Mouse (Mus musculus) embryonic fibroblast, embryonic 13.5 days (primary cell): Measurements from ENCODE around the gene Ankrd60.
A peak's percentile ranks its signal among the peaks of the same experiment; 100 is the strongest.

Experiments
- CTCF ChIP-seq: IDR thresholded peaks from 2 replicates; pipeline ENCODE4 v1.5.1; 2011; ENCODE audit warnings: mild to moderate bottlenecking, control low read depth, low read length, moderate library complexity, borderline replicate concordance; ENCODE audit not compliant: insufficient read depth
- POLR2A ChIP-seq: IDR thresholded peaks from 2 replicates; pipeline ENCODE4 v1.6.1; 2011; ENCODE audit warnings: low read depth, mild to moderate bottlenecking, control low read depth, low read length, moderate library complexity

DNA sequence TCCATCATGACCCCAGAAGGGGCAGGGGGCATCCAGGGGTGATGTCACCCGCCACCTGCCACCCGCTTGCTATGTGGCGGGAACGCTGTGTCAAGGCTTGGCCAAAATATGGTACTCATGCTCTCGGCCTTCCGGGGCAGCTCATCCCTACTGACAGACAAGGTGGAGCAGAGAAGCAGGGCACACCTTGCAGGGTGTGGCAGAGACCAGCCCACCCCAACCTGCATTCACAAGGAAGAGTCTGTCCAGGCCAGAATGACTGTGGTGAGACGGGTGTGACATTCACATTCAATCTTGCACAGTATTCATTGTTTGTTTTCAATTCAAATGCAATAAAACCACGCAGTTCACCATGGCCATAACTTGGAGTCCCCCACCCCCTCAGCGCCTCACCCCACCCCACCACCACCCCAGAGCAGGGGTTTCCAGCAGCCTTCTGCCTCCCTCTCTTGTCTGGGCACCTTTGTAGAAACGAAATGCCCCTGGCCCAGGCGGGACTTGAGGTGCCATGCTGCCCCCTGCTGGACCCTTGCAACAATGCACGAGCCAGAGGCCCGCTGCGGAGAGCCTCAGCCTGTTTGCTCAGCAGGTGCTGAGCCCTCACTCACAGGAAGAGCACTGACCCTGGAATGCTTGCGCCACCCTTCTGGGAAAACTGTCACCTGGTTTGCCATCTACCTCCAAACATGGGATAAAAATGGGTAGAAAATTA, 32.0 kb downstream of the Ankrd60 start:
- TF ChIP-seq CTCF (peak; percentile 87), POLR2A (no peak)
